Mouse (Mus musculus): ENCODE data around the gene Kif2c. TPM values are rescaled to one million over a fixed set of nuclear protein-coding genes. Genes with fewer than 3 reads are reported as not detected.
A peak's percentile ranks its signal among the peaks of the same experiment; 100 is the strongest.

Kif2c gene
- polyA plus RNA-seq, 1 experiment from 2014 or later: 48.7 TPM

DNA sequence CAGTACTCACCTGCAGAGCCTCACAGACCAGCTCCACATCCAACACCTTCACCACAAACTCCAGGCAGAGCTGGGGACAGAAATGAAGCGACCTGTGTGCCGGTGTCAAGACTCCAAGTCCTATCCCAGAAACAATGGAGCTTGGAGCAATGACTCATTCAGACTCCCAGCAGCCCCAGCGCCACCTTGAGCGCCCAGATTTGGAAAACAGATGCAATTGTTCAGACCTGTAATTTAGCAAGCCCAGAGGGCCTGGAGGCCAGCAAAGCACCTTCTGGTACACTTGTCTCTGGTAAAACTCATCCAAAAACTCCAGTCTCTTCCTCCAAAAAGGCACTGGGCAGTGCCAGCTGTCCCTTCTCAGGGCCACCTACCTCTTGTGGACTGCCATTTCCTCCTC lies 60.2 kb downstream of the Kif2c start:
- no peak overlapping the region for H3K9ac ChIP-seq
- no peak overlapping the region for H3K27ac ChIP-seq
- H3K4me3 ChIP-seq (replicated peaks): no peak overlapping the region
- H3K4me2 ChIP-seq (replicated peaks): no peak overlapping the region
- peaks cover 32% of the 10 kb centered on the region for H3K4me1 ChIP-seq (replicated peaks)
- H3K36me3 ChIP-seq: no peaks in the 10 kb centered on the region
- H3K9me3 ChIP-seq: no peaks in the 10 kb centered on the region
- ATAC-seq: no peak
- 84% methylated on average over 4 of the region's 4 CpGs for WGBS
- H3K27me3 ChIP-seq (replicated peaks): no peaks in the 10 kb centered on the region

DNA sequence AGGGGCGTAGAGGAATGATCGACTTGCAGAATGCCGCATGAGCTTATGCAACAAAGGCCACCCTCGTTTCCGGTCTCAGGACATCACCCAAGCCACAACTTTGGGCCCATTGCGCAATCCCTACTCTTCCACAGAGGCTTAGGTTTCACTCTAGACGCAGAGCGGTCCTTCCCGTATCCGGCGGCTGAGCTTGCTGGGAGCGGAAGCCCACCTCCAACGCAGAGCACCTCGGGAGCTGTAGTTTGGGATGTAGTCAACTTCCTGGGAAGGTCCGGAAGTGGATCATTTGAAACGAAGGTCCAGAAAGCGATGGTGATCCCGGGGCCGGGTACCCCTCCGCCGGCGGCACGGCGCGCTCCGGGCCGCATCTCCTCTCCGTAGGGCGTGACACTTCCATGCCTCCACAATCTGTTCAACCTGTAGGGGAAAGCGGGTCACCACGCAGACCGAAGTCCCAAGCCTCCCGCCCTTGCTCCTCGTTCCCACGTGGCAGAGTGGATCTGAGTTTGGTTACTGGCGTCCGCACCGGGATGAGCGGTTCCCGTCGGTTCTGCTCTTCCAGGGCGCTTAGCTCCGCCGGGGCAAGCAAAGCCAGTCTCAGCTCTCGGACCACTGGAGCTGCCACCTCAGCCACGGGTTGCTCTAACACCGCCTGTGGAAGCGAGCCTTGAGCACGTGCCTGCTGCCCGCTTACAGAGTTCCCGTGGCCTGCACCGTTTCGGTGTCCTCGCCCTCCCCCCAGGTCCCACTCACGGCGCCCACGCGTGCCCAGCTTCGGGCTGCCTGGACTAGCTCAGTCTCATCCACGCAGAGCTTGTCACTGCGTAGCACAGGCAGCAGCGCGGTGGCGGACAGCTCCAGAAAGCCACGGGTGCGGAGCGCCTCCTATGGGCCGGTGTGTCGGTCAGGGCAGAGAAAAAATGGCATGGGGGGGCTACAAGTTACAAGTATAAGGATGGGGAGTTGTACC lies 61.7 kb downstream of the Kif2c start:
- Histone ChIP-seq H3K9ac (peak overlapping the region; percentile 75), H3K4me3 (replicated peaks) (peak overlapping the region; percentile 69), H3K4me1 (replicated peaks) (peaks cover 23% of the 10 kb centered on the region), H3K27ac (peak overlapping the region; percentile 86), H3K4me2 (replicated peaks) (peak overlapping the region; percentile 100), H3K9me3 (no peaks in the 10 kb centered on the region), H3K27me3 (replicated peaks) (no peaks in the 10 kb centered on the region), H3K36me3 (no peaks in the 10 kb centered on the region)
- peak; percentile 96 for ATAC-seq
- under 1% methylated on average over 69 of the region's 69 CpGs for WGBS

DNA sequence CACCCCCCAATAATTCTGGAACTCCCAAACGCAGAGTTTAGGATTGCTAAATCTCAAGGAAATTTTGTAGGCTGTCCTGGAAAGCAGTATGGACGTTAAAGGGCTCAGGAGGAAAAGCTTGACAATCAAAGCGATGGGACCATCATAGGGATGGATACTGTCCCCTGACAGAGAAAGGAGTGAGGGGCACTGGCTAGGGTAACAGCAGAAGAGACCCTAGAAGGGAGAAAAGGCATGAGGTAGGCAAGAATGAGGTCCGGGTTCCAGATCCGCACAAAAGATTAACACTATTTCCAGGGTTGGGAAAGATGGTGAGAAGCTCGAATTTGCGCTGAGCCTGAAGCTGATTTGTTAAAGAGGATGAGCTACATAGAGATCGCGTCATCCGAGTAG lies 62.4 kb downstream of the Kif2c start:
- Histone ChIP-seq H3K27ac (peak overlapping the region; percentile 86), H3K9me3 (no peaks in the 10 kb centered on the region), H3K9ac (peak overlapping the region; percentile 54), H3K4me3 (replicated peaks) (peak overlapping the region; percentile 69), H3K4me2 (replicated peaks) (peak overlapping the region; percentile 100), H3K27me3 (replicated peaks) (no peaks in the 10 kb centered on the region), H3K4me1 (replicated peaks) (peaks cover 16% of the 10 kb centered on the region), H3K36me3 (no peaks in the 10 kb centered on the region)
- WGBS: 4% methylated on average over 10 of the region's 10 CpGs
- ATAC-seq: peak; percentile 29; the same call in 1 of the 2 replicates

DNA sequence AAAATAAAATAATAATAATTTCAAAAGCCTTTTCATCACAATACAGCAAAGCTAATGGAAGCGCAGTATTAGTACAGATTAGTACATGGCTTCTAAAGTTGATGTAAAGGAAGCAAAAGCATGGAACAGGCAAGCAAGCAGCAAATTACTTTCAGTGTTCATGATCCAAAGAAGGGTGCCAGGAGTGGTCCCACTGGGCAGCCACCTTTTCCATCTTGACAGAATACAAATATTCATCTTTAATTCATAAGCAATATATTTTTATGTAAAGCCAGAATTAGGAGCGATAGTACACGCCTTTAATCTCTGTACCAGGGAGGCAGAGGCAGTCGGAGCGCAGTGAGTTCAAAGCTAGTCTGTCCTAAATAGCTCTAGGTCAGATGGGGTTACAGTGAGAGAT lies 62.8 kb downstream of the Kif2c start:
- Histone ChIP-seq H3K9me3 (no peaks in the 10 kb centered on the region), H3K4me3 (replicated peaks) (peak overlapping the region; percentile 69), H3K4me2 (replicated peaks) (peak overlapping the region; percentile 100), H3K36me3 (no peaks in the 10 kb centered on the region), H3K27me3 (replicated peaks) (no peaks in the 10 kb centered on the region), H3K9ac (peak overlapping the region; percentile 54), H3K4me1 (replicated peaks) (peaks cover 12% of the 10 kb centered on the region), H3K27ac (peak overlapping the region; percentile 86)
- 78% methylated on average over 5 of the region's 5 CpGs for WGBS
- no peak for ATAC-seq

DNA sequence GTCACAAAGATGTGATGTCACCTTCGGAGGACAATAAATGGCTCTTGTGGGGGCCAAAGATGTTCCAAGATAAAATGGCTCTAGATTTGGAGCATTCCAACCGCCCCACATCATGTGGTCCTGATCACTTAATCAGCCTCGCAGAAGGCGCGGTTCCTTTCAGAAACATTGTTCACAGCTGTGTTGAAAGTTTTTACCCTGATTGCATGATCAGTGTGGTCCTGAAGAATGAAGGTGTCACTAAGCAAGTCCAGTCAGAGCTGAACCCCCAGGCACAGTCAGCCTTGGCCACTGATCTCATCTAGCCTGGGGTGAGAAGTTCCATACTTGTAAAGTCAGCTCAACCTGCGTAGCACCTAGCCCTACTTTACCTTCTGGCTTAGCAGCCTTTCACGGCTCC lies 64.5 kb downstream of the Kif2c start:
- 92% methylated on average over 7 of the region's 7 CpGs for WGBS
- Histone ChIP-seq H3K9me3 (no peaks in the 10 kb centered on the region), H3K27ac (no peak overlapping the region), H3K27me3 (replicated peaks) (no peaks in the 10 kb centered on the region), H3K4me2 (replicated peaks) (no peak overlapping the region), H3K4me3 (replicated peaks) (no peak overlapping the region), H3K36me3 (no peaks in the 10 kb centered on the region), H3K9ac (no peak overlapping the region), H3K4me1 (replicated peaks) (peaks cover 8% of the 10 kb centered on the region; the same call in 1 of the 2 replicates)
- ATAC-seq: no peak

DNA sequence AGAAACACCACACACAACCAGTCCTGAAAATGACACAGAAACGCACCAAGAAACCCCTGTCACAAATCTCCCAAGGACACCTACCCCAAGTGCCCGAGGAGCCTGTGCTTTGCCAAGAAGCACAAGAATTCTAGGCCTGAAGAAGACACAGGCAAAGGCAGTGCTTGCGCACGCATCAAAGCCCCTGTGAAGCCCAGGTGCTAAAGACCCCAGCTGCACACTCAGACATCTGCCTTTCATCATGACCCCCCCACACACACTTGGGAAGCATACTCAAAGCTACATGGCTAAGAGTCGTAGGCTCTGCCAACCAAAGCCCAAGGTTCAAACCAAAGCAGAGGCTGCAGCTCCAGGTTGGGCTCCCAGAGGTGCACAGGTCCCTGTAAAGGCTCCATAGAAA lies 66.8 kb downstream of the Kif2c start:
- no peak overlapping the region for H3K4me3 ChIP-seq (replicated peaks)

DNA sequence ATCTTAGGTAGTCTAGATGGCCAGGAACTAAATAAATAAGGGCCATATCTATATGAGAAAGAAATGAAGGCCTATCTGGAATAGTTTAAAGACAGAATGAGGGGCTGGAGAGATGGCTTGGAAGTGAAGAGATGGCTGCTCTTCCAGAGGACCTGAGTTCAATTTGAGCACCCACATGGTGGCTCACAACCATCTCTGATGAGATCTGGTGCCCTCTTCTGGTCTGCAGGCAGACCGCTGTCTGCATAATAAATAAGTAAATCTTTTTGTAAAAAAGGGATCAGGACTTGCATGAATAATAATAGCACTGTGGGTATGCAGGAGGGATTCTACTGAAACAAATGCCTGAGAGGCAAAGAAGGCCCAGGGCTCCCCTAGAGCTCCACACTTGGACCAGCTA lies 69.2 kb downstream of the Kif2c start:
- H3K4me3 ChIP-seq (replicated peaks): no peak overlapping the region
- H3K9me3 ChIP-seq: no peaks in the 10 kb centered on the region
- 94% methylated on average over 1 of the region's 1 CpGs for WGBS
- no peaks in the 10 kb centered on the region for H3K4me1 ChIP-seq (replicated peaks)
- no peak overlapping the region for H3K4me2 ChIP-seq (replicated peaks)
- ATAC-seq: no peak
- no peaks in the 10 kb centered on the region for H3K36me3 ChIP-seq
- no peak overlapping the region for H3K9ac ChIP-seq
- no peaks in the 10 kb centered on the region for H3K27me3 ChIP-seq (replicated peaks)
- H3K27ac ChIP-seq: no peak overlapping the region

More for the DNA sequence above, 66.8 kb downstream of the Kif2c start:
- no peak overlapping the region for H3K9ac ChIP-seq
- H3K27ac ChIP-seq: no peak overlapping the region
- H3K4me2 ChIP-seq (replicated peaks): no peak overlapping the region
- no peaks in the 10 kb centered on the region for H3K36me3 ChIP-seq
- ATAC-seq: no peak
- H3K4me1 ChIP-seq (replicated peaks): no peaks in the 10 kb centered on the region
- 84% methylated on average over 5 of the region's 5 CpGs for WGBS
- H3K27me3 ChIP-seq (replicated peaks): no peaks in the 10 kb centered on the region
- no peaks in the 10 kb centered on the region for H3K9me3 ChIP-seq

DNA sequence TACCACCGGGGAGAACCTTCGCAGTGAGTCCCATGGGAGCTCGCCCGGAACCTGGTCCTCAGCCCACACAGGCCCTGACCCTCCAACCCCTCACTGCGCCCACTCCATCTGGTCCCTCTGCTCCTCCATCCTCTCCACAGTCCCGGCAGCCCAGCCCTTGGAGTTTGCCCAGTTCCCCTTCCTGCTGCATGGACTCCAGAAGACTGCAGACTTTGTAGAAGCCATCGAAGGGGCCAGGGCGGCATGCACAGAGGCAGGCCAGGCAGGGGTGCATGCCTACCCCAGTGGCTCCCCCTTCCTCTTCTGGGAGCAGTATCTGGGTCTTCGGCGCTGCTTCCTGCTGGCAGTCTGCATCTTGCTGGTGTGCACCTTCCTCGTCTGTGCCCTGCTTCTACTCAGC lies 71.5 kb downstream of the Kif2c start:
- H3K27me3 ChIP-seq (replicated peaks): no peaks in the 10 kb centered on the region
- no peak overlapping the region for H3K4me2 ChIP-seq (replicated peaks)
- H3K4me1 ChIP-seq (replicated peaks): no peaks in the 10 kb centered on the region
- no peak for ATAC-seq
- no peak overlapping the region for H3K9ac ChIP-seq
- no peaks in the 10 kb centered on the region for H3K36me3 ChIP-seq
- H3K27ac ChIP-seq: no peak overlapping the region
- no peaks in the 10 kb centered on the region for H3K9me3 ChIP-seq
- 92% methylated on average over 11 of the region's 11 CpGs for WGBS
- no peak overlapping the region for H3K4me3 ChIP-seq (replicated peaks)

DNA sequence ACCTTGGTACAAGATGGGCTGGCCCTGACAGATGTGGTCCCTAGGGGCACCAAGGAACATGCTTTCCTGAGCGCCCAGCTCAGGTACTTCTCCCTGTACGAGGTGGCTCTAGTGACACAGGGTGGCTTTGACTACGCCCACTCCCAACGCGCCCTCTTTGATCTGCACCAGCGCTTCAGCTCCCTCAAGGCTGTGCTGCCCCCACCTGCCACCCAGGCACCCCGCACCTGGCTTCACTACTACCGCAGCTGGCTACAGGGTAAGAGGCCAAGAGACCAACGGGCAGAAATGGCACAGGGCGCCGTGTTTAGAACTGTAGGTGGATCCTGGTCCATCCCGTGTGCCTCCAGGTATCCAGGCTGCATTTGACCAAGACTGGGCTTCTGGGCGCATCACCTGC lies 72.2 kb downstream of the Kif2c start:
- Histone ChIP-seq H3K9ac (no peak overlapping the region), H3K4me2 (replicated peaks) (no peak overlapping the region), H3K4me1 (replicated peaks) (no peaks in the 10 kb centered on the region), H3K27ac (no peak overlapping the region), H3K36me3 (no peaks in the 10 kb centered on the region), H3K27me3 (replicated peaks) (no peaks in the 10 kb centered on the region), H3K9me3 (no peaks in the 10 kb centered on the region), H3K4me3 (replicated peaks) (no peak overlapping the region)
- ATAC-seq: no peak
- WGBS: 93% methylated on average over 13 of the region's 13 CpGs

Other genes starting within 250 kb of the Kif2c start
- 68.7 and 75.4 TPM in 2 replicates for gene Urod, start 188.2 kb downstream of the Kif2c start, polyA plus RNA-seq (2015; fragmentation: Nextera tagmentation; extraction: Ambion mirVana)
- 12.6 TPM in 2 replicates for gene Hectd3, start 187.3 kb downstream of the Kif2c start, polyA plus RNA-seq (2015; fragmentation: Nextera tagmentation; extraction: Ambion mirVana)
- 32.2 and 37.7 TPM in 2 replicates for gene Eif2b3, start 163.2 kb downstream of the Kif2c start, polyA plus RNA-seq (2015; fragmentation: Nextera tagmentation; extraction: Ambion mirVana)
- 5.6 and 5.9 TPM in 2 replicates for gene Ptch2, start 86.6 kb downstream of the Kif2c start, polyA plus RNA-seq (2015; fragmentation: Nextera tagmentation; extraction: Ambion mirVana)
- 6.0 and 7.6 TPM in 2 replicates for gene Btbd19, start 56.9 kb downstream of the Kif2c start, polyA plus RNA-seq (2015; fragmentation: Nextera tagmentation; extraction: Ambion mirVana)
- gene Tctex1d4, start 55.8 kb downstream of the Kif2c start, polyA plus RNA-seq (2015; fragmentation: Nextera tagmentation; extraction: Ambion mirVana): not detected in 2 replicates
- 3.6 and 3.7 TPM in 2 replicates for gene Plk3, start 48.7 kb downstream of the Kif2c start, polyA plus RNA-seq (2015; fragmentation: Nextera tagmentation; extraction: Ambion mirVana)
- gene Rps8, start 26.4 kb downstream of the Kif2c start, polyA plus RNA-seq (2015; fragmentation: Nextera tagmentation; extraction: Ambion mirVana): 1,027 and 1,033 TPM in 2 replicates
- 9.5 and 11.7 TPM in 2 replicates for gene Tmem53, start 69.3 kb upstream of the Kif2c start, polyA plus RNA-seq (2015; fragmentation: Nextera tagmentation; extraction: Ambion mirVana)
- 0.19 and 0.32 TPM in 2 replicates for gene Armh1, start 69.5 kb upstream of the Kif2c start, polyA plus RNA-seq (2015; fragmentation: Nextera tagmentation; extraction: Ambion mirVana)

Data from intestine, embryonic 15.5 days (tissue).